Mouse (Mus musculus): ENCODE data around the gene Myo18a.

- TF ChIP-seq CTCF (IDR thresholded peaks at IDR 0.05; ENCODE audit: extremely low read depth, insufficient read depth, low read length) (no peak), POLR2A (IDR thresholded peaks at IDR 0.05; ENCODE audit: extremely low read depth, insufficient read depth, low read length) (no peak)
Observed at GRCm38 (mm10) chr11:77826311-77826710, 63.3 kb downstream of the Myo18a start.

Measured in cortical plate, adult 2 months (tissue).